Mouse (Mus musculus) common myeloid progenitor, adult 5-6 weeks (primary cell): ENCODE results near the gene Ccdc88a. TPM values are rescaled to one million over a fixed set of nuclear protein-coding genes. Genes with fewer than 3 reads are reported as not detected.

ENCODE experiments used
- ATAC-seq: replicated peaks from 2 replicates; pipeline ENCODE4 v1.8.0; 2016; ENCODE audit warnings: low read depth, mild to moderate bottlenecking, moderate TSS enrichment, inconsistent platforms; ENCODE audit not compliant: poor library complexity, severe bottlenecking
- total RNA-seq: library from RNA; stranded (forward); fragments of 200-1000, 187-1606 nt; gene quantifications from 2 replicates; pipeline ENCODE4 v1.2.3, GENCODE M21; 2017

Gene Ccdc88a
- total RNA-seq, 1 experiment from 2014 or later: 70.7 TPM

DNA sequence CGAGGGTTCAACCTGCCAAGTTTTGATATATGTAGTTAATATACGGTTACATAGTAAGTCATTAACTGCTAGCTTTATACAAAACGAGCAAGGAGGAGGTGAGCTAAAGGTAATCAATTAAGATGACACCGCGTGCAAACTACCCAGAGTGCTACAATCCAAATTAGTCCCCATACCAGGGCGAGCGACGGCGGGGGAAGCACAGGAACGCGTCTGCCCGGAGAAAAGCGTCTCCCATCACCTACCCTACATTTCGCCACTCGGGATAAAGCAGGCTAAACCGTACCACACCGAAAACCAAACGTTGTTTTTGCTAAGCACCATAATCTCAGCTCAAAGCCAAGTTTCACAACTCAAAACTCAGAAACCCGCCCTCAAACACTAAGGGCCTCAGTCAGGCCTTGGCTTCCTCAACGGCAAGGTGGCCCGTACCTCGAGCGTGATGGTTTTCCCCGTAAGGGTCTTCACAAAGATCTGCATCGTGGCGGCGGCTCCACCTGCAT lies 173.8 kb downstream of the Ccdc88a start:
- ATAC-seq: peak; percentile 5; the same call in 1 of the 2 replicates

DNA sequence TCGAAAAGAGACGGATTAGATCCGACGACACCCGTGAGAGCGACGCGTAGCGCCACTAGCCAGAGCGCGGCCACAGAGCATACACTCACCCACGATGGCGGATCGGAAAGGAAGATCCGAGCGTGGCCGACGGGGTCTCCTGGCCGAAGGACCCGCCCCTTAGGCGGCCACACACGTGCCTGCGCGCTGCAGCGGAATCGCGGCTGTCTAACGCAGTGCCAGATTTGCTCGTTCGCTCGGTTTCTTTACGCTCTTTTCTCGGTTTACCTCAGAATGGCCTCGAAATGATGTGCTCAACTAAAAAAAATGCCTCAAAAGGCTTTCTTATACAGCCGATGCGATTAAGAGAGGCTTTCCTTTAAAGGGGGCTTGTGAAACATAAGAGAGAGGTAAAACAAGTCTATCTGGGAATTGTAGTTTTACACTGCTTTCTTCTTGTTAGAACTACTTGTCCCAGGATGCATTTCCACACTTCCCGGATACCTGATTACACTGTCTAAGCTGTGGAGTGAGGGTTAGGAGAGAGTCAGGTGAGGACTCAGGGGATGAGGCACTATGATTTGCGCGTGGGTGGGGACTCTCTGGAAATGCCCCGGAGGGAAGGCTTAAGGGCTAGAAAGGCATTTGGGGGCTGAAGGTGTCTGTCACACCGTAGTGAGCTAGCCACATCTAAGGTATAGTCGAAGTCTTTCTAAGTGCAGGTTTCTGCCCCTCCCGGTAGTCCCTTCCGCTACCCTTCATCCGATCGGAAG lies 174.5 kb downstream of the Ccdc88a start, which contains the start of the genes Clhc1 and Rps27a:
Gene Clhc1 (plus strand): TSS at position 199 of the 752 bp plus-strand sequence.
Gene Rps27a (minus strand): TSS at position 358 of the 752 bp plus-strand sequence.
- peak; percentile 88 for ATAC-seq

DNA sequence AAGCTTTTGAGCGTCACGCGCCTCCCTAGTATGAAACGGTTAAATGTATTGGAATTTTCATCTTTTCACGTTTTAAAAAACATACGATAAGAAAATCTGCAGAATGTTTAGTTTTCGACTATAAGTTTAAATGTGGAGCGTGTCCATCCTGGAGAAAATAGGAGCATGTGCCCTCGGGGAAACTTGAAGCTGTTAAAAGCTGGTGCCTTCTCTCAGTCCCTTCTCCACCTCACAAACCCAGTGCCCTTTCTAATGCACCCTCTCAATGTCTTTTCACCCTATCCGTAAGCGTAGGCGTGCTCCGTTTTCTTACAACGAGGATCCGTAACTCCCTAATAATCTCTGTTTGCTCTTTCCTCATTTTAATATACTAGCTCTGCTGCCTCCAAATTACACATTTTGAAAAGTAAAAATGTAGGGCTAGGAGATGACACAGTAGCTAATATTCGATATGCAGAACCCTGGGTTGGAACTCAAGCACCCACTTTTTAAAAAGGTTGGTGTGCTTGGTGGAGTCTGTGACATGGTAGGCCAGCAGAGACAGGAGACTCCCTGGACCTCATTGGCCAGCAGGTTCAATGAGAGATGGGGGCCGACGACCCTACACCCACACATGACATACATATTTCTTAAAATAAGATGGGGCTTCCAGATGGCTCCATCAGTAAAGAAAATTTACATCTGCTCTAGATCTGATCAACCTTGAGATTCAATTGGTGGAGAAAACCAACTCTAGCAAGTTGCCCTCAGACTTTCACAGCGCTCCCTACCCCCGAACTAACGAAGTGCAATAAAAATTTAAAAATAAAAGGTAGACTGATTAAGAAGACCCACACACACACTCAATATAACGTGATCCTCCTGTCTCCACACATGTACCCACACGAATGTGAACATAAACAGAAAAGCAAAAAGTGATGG lies 175.3 kb downstream of the Ccdc88a start:
- no peak for ATAC-seq

DNA sequence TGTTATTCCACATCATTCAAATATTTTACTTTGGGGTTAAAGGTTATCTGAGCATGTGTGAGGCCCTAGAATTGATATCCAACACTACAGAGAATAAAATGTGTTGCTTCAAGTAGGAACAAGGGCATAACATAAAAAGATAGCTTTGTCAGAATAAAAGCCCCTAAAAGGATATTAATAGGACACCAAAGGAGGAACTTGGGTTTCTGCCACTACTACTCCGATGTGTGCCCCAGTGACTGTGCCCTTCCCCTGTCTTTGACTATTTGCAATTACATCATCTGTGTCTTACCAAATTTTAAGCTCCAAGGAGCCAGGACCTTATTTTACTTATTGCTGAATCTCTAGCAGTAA lies 175.9 kb downstream of the Ccdc88a start:
- peak; percentile 59 for ATAC-seq

Other genes with a start within 250 kb of the Ccdc88a start
- gene Pnpt1, start 242.9 kb upstream of the Ccdc88a start, total RNA-seq: 66.4 and 69.2 TPM in 2 replicates
- gene Ppp4r3b, start 200.8 kb upstream of the Ccdc88a start, total RNA-seq: 184 and 215 TPM in 2 replicates
- 55.0 and 58.5 TPM in 2 replicates for gene Cfap36, start 126.2 kb upstream of the Ccdc88a start, total RNA-seq
- 40.4 and 59.4 TPM in 2 replicates for gene Prorsd1, start 141.4 kb downstream of the Ccdc88a start, total RNA-seq
- 76.5 and 76.8 TPM in 2 replicates for gene Mtif2, start 152.8 kb downstream of the Ccdc88a start, total RNA-seq
- 0.37 TPM in 1 of 2 replicates, not detected in the other for gene Clhc1, start 174.3 kb downstream of the Ccdc88a start, total RNA-seq
- 1,324 and 1,346 TPM in 2 replicates for gene Rps27a, start 174.5 kb downstream of the Ccdc88a start, total RNA-seq